Mouse (Mus musculus) hindbrain, embryonic 10.5 days (tissue): Measurements from ENCODE around the gene Tnnt2. TPM values are rescaled to one million over a fixed set of nuclear protein-coding genes. Genes with fewer than 3 reads are reported as not detected.

ENCODE experiments used
- DNase-seq: peaks from one replicate; pipeline ENCODE4 v3.0.0-alpha.2; 2017; ENCODE audit warnings: low spot score
- H3K27ac ChIP-seq: fragments of 300-500 bp; sonication (generic); 2 replicates; pipeline ENCODE4 v1.5.1; 2016; ENCODE audit warnings: mild to moderate bottlenecking, moderate library complexity
- H3K27me3 ChIP-seq: fragments of 300-500 bp; sonication (generic); 2 replicates; pipeline ENCODE4 v1.6.1; 2016; ENCODE audit warnings: mild to moderate bottlenecking; ENCODE audit not compliant: poor library complexity, insufficient read depth, severe bottlenecking
- H3K36me3 ChIP-seq: fragments of 300-500 bp; sonication (generic); 2 replicates; pipeline ENCODE4 v1.6.1; 2016; ENCODE audit warnings: mild to moderate bottlenecking, moderate library complexity
- H3K4me1 ChIP-seq: fragments of 300-500 bp; sonication (generic); replicated peaks from 2 replicates; pipeline ENCODE4 v1.6.1; 2016; ENCODE audit warnings: mild to moderate bottlenecking
- H3K4me3 ChIP-seq: fragments of 300-500 bp; sonication (generic); 2 replicates; pipeline ENCODE4 v1.5.1; 2016; ENCODE audit warnings: mild to moderate bottlenecking, moderate library complexity
- H3K9me3 ChIP-seq: fragments of 300-500 bp; sonication (generic); 2 replicates; pipeline ENCODE4 v1.6.1; 2016; ENCODE audit warnings: mild to moderate bottlenecking, moderate library complexity
- WGBS: fragments of 180-500 bp; shearing (Covaris S2); methylation state at CpG from one replicate; pipeline ENCODE4 v1.1.7; 2016; 5-methylcytosine and 5-hydroxymethylcytosine counted together
- polyA plus RNA-seq: library from polyadenylated mRNA; unstranded; fragments of >200 nt; fragmentation: Nextera tagmentation; extraction: Ambion mirVana; gene quantifications from 2 replicates; pipeline ENCODE4 v1.2.1, GENCODE M21; 2016

Tnnt2 gene
- polyA plus RNA-seq, result 0.35 and 2.9 TPM in 2 replicates

DNA sequence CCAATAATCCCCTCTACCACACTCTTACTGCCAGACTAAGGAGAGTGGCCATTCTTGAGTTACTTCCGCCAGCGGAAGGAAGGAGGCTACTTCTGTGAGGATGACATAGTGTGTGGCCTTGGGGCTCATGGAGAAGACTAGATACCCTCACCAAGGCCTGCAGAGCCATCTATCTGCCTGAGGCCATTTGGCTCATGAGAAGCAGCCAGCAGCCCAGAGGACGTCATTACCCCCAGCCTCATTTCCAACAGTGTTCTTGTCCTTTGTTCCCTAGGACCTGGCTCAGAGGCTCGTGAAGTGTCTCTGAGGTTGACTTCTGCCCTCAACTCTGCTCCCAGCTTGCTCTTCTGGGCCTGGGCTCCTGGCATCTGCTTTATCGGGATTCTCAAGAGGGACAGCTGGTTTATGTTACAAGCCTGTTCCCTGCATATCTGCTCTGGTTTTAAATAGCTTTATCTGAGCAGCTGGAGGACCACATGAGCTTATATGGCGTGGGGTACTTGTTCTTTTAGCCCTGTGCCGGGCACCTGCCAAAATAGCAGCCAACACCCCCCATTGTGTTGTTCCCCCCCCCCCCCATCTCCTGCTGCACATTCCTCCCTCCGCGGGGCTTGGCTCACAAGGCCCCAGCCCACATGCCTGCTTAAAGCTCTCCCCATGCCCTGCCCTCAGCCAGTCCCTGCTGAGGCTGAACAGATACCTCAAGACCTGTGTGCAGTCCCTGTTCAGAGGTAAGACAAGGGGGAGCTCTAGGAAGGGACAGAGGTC lies at the start of gene Tnnt2:
Gene Tnnt2, plus strand, starts transcription at position 639 of the 768 bp plus-strand sequence.
- no peak within 1 kb of the TSS for H3K4me3 ChIP-seq
- no peaks in the 10 kb centered on the region for H3K36me3 ChIP-seq
- H3K27ac ChIP-seq, result peak within 1 kb of the TSS; percentile 6
- DNase-seq, result no peak
- WGBS, result 46% methylated on average over 9 of the region's 9 CpGs
- no peaks in the 10 kb centered on the region for H3K27me3 ChIP-seq
- H3K9me3 ChIP-seq, result no peaks in the 10 kb centered on the region
- H3K4me1 ChIP-seq, result peaks cover 26% of the 10 kb centered on the region

DNA sequence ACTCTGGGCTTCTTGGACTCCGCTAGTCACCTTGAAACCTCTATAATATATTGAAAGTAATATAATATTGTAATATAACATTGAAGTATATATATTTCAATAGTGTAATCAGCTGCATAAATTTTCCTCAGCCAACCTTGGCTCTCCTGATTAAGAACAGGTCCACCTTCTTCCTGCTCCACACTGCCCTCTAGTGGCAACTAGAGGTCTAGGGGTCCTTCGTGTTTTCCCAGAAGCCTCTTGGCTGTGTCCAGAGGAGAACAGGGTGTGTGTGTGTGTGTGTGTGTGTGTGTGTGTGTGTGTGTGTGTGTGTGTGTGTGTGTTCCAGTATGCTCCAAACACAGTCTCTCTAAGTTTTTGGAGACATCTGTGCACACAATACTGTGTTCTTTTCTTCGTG lies 48.4 kb upstream of the Tnnt2 start:
- H3K4me1 ChIP-seq, result peaks cover 26% of the 10 kb centered on the region
- peak; percentile 81 for DNase-seq
- no peak overlapping the region for H3K27ac ChIP-seq
- H3K4me3 ChIP-seq, result no peak overlapping the region
- H3K9me3 ChIP-seq, result no peaks in the 10 kb centered on the region
- H3K36me3 ChIP-seq, result no peaks in the 10 kb centered on the region
- 41% methylated on average over 3 of the region's 3 CpGs for WGBS
- peaks cover 33% of the 10 kb centered on the region for H3K27me3 ChIP-seq

DNA sequence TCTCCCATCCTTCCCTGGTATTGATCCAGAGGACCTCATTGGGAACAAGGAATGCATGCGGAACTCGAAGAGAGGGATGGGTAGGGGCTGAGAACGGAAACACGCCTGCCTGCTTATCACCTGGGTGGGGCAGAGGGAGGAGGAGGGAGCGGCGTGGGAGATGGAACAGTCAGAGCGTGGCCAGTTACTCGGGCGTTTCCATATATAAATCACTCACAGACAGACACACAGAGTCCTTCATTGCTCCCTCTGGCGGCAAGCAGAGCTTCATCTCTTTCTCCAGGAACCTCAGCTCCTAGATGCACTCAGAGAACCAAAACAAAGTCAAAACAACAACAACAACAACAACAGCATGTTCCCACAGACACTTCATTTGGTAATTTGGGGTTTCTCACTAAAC lies 47.4 kb upstream of the Tnnt2 start:
- H3K36me3 ChIP-seq, result no peaks in the 10 kb centered on the region
- H3K27ac ChIP-seq, result no peak overlapping the region
- DNase-seq, result no peak
- WGBS, result 49% methylated on average over 10 of the region's 10 CpGs
- H3K9me3 ChIP-seq, result no peaks in the 10 kb centered on the region
- no peak overlapping the region for H3K4me3 ChIP-seq
- peaks cover 26% of the 10 kb centered on the region for H3K4me1 ChIP-seq
- H3K27me3 ChIP-seq, result peaks cover 42% of the 10 kb centered on the region

DNA sequence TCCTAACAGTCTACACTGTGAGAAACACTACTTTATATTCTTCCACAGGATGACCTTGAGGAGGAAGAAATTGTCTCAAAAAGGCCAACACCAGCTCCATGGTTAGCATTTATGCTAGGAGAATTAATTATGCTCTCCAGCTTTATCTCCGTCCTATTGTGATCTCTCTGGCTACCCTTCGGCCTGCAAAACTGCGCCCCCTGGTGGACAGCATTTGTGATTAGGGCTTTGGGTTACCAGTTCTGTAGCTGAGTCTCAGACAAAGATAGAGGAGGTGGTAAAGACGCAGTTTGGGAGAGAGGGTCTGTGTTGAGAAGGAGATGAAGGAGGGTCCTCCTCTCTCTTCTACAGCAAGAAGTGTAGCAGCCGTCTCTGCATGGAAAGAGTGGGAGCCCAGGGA lies 46.3 kb upstream of the Tnnt2 start:
- H3K4me3 ChIP-seq, result no peak overlapping the region
- no peaks in the 10 kb centered on the region for H3K9me3 ChIP-seq
- peak; percentile 84 for DNase-seq
- H3K36me3 ChIP-seq, result no peaks in the 10 kb centered on the region
- WGBS, result 12% methylated on average over 5 of the region's 5 CpGs
- H3K27me3 ChIP-seq, result peaks cover 52% of the 10 kb centered on the region
- H3K4me1 ChIP-seq, result peaks cover 37% of the 10 kb centered on the region
- no peak overlapping the region for H3K27ac ChIP-seq

DNA sequence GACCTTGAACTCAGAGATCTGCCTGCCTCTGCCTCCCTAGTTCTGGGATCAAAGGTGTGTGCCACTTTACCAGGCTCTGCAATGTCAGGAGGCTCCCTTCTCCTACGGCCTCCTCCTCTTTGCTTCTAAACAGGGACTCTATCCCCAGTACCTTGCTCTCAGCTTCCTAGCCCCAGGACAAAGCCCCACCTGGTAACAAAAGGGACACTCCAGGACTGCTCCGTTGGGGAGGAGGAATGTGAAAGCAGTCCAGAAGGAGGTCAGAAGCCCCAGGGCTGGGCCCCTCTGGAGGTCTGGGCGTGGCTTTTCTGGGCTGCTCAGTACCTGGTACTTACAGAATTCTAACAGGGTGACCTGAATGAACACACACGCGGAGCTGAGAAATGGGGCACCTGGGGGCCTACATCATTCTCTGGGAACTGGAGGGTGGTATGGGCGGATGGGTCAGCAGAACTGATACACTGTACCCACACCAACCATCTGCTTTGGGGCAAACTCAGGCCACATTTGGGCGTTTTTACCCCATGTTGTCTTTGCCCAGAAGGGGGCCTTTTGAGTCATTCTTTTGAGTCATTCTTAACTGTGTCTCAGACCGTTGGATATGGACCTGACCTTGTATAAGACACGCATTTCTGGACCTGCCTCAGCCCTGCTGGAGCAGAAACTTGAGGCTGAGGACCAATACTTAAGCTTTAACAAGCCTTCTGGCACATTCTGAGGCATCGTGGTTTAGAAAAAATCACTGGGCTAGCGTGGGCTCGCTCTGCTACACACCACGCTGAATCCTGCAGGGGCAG lies 43.8 kb upstream of the Tnnt2 start:
- WGBS, result 58% methylated on average over 13 of the region's 13 CpGs
- H3K27ac ChIP-seq, result no peak overlapping the region
- H3K36me3 ChIP-seq, result no peaks in the 10 kb centered on the region
- no peak overlapping the region for H3K4me3 ChIP-seq
- H3K27me3 ChIP-seq, result peaks cover 70% of the 10 kb centered on the region
- H3K4me1 ChIP-seq, result peaks cover 45% of the 10 kb centered on the region
- no peaks in the 10 kb centered on the region for H3K9me3 ChIP-seq
- no peak for DNase-seq

DNA sequence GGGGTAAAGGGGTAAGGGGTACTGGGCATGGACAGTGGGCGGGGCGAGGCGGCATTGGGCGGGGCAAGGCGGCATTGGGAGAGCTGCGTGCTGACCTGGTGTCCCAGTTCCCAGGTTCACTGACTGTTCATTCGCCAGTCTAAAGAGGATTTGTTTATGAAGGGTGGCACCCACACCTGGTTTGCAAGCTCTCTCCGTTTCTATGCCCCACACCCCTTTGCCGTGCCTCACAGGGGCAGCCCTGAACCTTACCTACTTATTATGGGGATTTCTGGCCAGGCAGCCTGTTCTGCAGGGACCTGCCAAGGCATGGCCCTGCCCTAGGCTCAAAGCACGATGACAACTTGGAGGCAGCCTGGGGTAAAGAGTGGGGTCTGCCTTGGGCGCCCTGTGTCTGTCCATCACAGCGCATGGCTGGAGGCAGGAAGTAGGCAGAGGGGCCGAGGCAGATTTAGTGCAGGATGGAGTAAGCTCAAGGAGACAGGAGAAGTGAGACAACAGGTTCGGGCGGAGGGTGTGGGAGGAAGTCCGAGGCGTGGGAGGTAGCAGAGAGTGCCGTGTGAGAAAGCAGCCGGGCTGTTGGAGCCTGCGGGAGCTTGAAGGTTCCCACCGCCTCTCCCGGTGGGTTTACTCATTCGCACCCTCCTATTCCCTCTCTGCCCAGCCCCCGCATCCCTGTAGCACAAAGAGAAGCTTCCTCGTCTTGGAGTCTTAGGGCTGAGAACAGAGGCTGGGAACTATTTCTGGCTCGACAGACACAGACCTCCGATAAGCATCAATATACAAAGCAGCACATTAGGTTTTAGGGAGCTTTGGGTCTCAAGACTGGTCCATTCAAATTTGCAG lies 42.6 kb upstream of the Tnnt2 start:
- Histone ChIP-seq H3K9me3 (no peaks in the 10 kb centered on the region), H3K36me3 (no peaks in the 10 kb centered on the region), H3K4me3 (peak overlapping the region; percentile 43), H3K27ac (peak overlapping the region; percentile 80), H3K4me1 (peaks cover 43% of the 10 kb centered on the region), H3K27me3 (peaks cover 71% of the 10 kb centered on the region)
- WGBS, result 13% methylated on average over 27 of the region's 27 CpGs
- DNase-seq, result peak; percentile 26

DNA sequence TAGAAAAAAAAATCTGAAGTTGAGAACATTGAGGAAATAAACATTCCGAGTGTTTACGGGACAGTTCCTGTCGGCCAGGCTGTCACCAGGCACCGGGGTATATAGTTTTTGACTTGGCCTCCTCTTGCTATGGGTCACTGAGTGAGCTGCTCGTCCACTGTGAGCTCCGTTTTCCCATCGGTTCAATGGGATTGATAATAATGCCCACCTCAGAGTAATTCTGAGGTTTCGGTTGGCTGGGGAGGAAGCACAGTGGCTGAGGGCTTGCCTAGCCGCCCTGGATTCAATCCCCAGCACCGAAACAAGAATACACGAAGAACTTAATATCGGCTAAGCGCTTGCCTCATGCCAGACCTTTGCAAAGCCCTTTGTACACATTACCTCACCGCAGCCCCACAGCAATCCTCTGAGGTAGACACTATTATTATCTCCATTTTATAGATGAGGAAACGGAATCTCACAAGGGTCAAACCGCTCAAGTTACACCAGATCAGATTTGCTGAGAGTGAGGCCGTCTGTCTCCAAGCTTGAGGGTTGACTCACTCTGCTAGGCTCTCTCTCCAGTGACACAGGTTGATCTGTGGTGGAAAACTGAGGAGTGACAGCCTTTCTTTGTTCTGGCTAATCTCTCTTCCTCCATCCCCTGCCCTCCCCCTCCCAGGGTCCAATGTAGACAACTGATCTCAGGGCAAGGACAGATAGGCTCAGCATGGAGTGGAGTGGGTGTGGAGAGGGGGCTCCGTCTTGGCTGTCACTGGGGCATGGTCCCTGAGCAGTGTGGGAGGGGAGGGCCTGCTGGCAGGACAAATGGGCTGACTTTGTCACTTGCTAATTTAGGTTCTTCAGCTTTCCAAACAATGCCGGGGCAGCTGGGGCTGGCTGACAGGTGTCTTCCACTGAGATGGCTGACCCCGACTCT lies 41.7 kb upstream of the Tnnt2 start:
- Histone ChIP-seq H3K27ac (peak overlapping the region; percentile 80), H3K27me3 (peaks cover 71% of the 10 kb centered on the region)

DNA sequence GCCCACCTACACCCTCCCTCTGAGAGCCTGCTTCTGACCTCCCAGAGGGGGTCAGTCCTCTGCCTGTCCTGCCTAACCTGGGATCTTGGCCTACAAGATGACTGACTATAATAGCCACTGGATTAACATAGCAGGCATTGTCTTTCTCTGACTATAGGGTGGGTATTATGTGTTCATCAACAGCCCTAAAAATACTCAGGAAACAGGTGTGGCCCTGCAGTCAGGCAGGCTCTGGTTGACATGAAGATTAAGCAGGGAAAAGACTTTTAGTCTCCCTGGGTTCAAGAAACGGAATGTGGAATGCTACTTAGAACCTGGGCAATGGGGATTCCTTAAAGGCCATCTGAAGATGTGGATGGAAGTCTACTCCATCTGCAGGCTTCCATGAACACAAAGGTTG lies 37.7 kb upstream of the Tnnt2 start:
- H3K4me3 ChIP-seq, result no peak overlapping the region
- 0 out of 2 replicates have a peak overlapping the region, but pooled peaks have one; percentile 8 for H3K27ac ChIP-seq
- H3K9me3 ChIP-seq, result no peaks in the 10 kb centered on the region
- DNase-seq, result no peak
- peaks cover 38% of the 10 kb centered on the region for H3K4me1 ChIP-seq
- H3K36me3 ChIP-seq, result no peaks in the 10 kb centered on the region
- H3K27me3 ChIP-seq, result peaks cover 45% of the 10 kb centered on the region
- WGBS, result 81% methylated on average over 1 of the region's 1 CpGs

More for the DNA sequence above, 41.7 kb upstream of the Tnnt2 start:
- no peaks in the 10 kb centered on the region for H3K9me3 ChIP-seq
- 37% methylated on average over 20 of the region's 20 CpGs for WGBS
- peak overlapping the region; percentile 43 for H3K4me3 ChIP-seq
- H3K36me3 ChIP-seq, result no peaks in the 10 kb centered on the region
- H3K4me1 ChIP-seq, result peaks cover 45% of the 10 kb centered on the region
- DNase-seq, result no peak

DNA sequence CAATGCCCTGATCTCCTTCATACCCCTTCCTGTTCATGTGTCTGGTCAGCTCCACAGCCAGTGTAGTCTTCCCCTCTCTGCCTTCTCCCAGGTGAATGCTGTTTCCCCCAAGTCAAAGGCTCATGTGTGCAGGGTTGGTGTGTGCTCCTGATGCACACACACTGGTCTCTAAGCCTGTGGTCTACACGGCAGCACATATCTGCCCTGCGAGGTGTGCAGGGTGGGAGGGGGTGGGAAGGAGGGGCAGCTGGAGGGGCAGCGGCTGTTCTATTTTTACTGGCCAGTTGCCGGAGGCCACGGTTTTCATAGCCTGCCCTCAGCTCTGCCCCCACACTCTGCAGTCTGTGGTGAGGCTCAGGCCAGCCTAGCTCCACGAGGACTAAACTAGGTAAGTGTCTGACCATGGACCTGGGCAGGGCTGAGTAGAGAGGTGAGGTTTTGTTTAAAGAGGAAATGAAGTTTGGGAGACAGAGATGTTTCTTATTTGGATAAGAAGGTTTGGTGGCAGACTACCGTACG lies 37.0 kb upstream of the Tnnt2 start:
- Histone ChIP-seq H3K36me3 (no peaks in the 10 kb centered on the region), H3K4me1 (peaks cover 32% of the 10 kb centered on the region), H3K27ac (peak overlapping the region; percentile 30; the same call in 1 of the 2 replicates), H3K27me3 (peaks cover 44% of the 10 kb centered on the region), H3K9me3 (no peaks in the 10 kb centered on the region), H3K4me3 (no peak overlapping the region)
- DNase-seq, result no peak
- 72% methylated on average over 8 of the region's 8 CpGs for WGBS

DNA sequence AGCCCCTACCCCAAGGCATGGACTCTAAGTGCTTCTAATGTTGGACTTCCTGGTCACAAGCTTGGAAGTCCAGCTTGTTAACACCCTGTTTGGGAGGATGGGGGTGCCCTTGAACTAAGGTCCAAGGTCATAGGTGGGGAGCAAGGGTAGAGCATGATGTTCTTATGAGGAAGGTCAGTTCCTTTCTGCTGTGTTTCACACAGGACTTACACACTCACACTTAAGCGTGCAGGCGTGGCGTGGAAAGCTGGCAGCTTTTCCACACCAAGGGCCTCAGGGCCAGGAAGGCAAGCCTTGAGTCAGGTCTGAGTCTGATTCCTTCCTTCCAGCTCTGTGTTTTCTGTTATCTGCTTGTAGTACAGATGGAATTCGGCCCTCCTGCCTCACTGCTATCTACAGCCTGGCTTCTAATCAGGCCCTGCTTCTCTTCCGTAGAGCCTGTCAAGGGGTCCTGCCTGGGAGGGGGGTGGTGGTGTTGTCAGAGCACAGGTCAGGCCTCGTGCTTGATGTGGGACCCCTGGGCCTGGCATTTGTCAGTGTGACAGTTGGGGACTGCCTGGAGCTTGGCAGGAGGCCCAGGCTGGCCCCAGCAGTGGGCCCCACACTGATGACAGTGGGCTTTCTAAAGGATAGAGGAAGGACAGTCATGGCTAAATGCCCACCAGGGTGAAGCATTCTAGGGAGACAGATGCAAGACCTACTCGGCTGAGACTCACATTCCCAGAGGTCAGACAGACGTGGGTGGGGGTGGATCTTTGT lies 35.8 kb upstream of the Tnnt2 start:
- DNase-seq, result no peak
- Histone ChIP-seq H3K36me3 (no peaks in the 10 kb centered on the region), H3K27ac (peak overlapping the region; percentile 43), H3K4me1 (peaks cover 20% of the 10 kb centered on the region), H3K4me3 (no peak overlapping the region), H3K27me3 (peaks cover 33% of the 10 kb centered on the region), H3K9me3 (no peaks in the 10 kb centered on the region)
- WGBS, result 57% methylated on average over 8 of the region's 8 CpGs

DNA sequence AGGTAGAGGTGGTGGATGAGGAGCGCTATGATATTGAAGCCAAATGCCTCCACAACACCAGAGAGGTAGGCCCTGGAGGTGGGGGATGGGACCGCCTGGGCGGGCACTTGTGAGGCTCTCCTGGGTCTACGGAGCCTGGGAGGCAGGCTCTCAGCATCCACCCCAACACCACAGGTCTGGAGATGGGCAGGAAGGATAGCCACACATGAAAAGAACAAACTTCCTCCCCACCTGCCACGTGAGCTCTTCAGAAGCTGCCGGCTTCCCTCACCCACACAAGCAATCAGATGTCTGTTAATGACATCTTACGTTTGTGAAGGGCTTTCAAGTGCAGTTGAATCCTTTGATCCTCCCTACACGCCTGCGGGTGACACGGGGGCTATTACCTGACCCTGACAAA lies 28.6 kb upstream of the Tnnt2 start:
- no peak overlapping the region for H3K27ac ChIP-seq
- no peaks in the 10 kb centered on the region for H3K36me3 ChIP-seq
- H3K9me3 ChIP-seq, result no peaks in the 10 kb centered on the region
- 62% methylated on average over 10 of the region's 10 CpGs for WGBS
- no peak for DNase-seq
- peaks cover 26% of the 10 kb centered on the region; the same call in 1 of the 2 replicates for H3K27me3 ChIP-seq
- H3K4me3 ChIP-seq, result no peak overlapping the region
- 0 out of 2 replicates have a peak, but pooled peaks cover under 1% of the 10 kb centered on the region for H3K4me1 ChIP-seq
